Mouse (Mus musculus) gonadal fat pad, adult 2 months (tissue): ENCODE results near the gene Rpl18. TPM values are rescaled to one million over a fixed set of nuclear protein-coding genes. Genes with fewer than 3 reads are reported as not detected.

Source experiments
- DNase-seq: peaks from one replicate; pipeline ENCODE4 v3.0.0-alpha.2; 2012; ENCODE audit warnings: low read depth
- polyA plus RNA-seq: library from polyadenylated mRNA; depleted of rRNA; stranded (reverse); fragments of >200 nt; gene quantifications from 2 replicates; pipeline ENCODE4 v1.2.3, GENCODE M21; 2012; rRNA removed

Gene Rpl18
- 1,223 and 1,429 TPM in 2 replicates for polyA plus RNA-seq

GRCm38 (mm10) chr7:45715090-45715708 is at the start of gene Rpl18:
TSS of gene Rpl18 (plus strand) at chr7:45715457.
- no peak for DNase-seq

- DNase-seq: no peak
These were observed 49.1 kb upstream of the Rpl18 start, which contains the start of gene Fut2 for GRCm38 (mm10) chr7:45666161-45666560. TSS of gene Fut2 (minus strand) at chr7:45666394.

GRCm38 (mm10) chr7:45667761-45668160 is 47.5 kb upstream of the Rpl18 start:
- no peak for DNase-seq

GRCm38 (mm10) chr7:45668921-45669320 is 46.3 kb upstream of the Rpl18 start:
- no peak for DNase-seq

GRCm38 (mm10) chr7:45677627-45678295 is 37.5 kb upstream of the Rpl18 start:
- no peak for DNase-seq

- DNase-seq: no peak
These were observed 36.7 kb upstream of the Rpl18 start for GRCm38 (mm10) chr7:45678513-45678912.

- DNase-seq: no peak
These were observed 35.2 kb upstream of the Rpl18 start for GRCm38 (mm10) chr7:45679966-45680621.

- DNase-seq: no peak
These were observed 34.1 kb upstream of the Rpl18 start for GRCm38 (mm10) chr7:45681046-45681736.

- no peak for DNase-seq
These were observed 32.8 kb upstream of the Rpl18 start for GRCm38 (mm10) chr7:45682144-45683126.

GRCm38 (mm10) chr7:45683396-45684050 is 31.7 kb upstream of the Rpl18 start, which contains the start of gene Ntn5:
TSS of gene Ntn5 (plus strand) at chr7:45684022.
- no peak for DNase-seq

- no peak for DNase-seq
These were observed 29.4 kb upstream of the Rpl18 start for GRCm38 (mm10) chr7:45685811-45686210.

GRCm38 (mm10) chr7:45686841-45687240 is 28.4 kb upstream of the Rpl18 start:
- DNase-seq: no peak

- no peak for DNase-seq
These were observed 26.2 kb upstream of the Rpl18 start for GRCm38 (mm10) chr7:45689099-45689498.

- no peak for DNase-seq
These were observed 25.5 kb upstream of the Rpl18 start for GRCm38 (mm10) chr7:45689800-45690199.

GRCm38 (mm10) chr7:45692364-45692763 is 22.9 kb upstream of the Rpl18 start:
- DNase-seq: no peak

GRCm38 (mm10) chr7:45693921-45694591 is 21.2 kb upstream of the Rpl18 start, which contains the start of gene Sec1:
TSS of gene Sec1 (minus strand) at chr7:45694402.
- DNase-seq: no peak

GRCm38 (mm10) chr7:45695098-45695497 is 20.2 kb upstream of the Rpl18 start:
- no peak for DNase-seq

- no peak for DNase-seq
These were observed 17.4 kb upstream of the Rpl18 start for GRCm38 (mm10) chr7:45697894-45698293.

GRCm38 (mm10) chr7:45699523-45700141 is 15.6 kb upstream of the Rpl18 start, which contains the start of gene Car11:
TSS of gene Car11 (plus strand) at chr7:45699843.
- DNase-seq: no peak
